Mouse (Mus musculus) T-helper 2 cell (primary cell): ENCODE measurements around the gene Agpat3.

Source experiments
- in situ Hi-C: fragments of 300-600 bp; cut with MboI, MseI; formaldehyde crosslinking; loops from one replicate; pipeline ENCODE4 v1.15.1; 2025; ENCODE audit warnings: high pct_unique_total_duplicates

The Agpat3 gene

DNA sequence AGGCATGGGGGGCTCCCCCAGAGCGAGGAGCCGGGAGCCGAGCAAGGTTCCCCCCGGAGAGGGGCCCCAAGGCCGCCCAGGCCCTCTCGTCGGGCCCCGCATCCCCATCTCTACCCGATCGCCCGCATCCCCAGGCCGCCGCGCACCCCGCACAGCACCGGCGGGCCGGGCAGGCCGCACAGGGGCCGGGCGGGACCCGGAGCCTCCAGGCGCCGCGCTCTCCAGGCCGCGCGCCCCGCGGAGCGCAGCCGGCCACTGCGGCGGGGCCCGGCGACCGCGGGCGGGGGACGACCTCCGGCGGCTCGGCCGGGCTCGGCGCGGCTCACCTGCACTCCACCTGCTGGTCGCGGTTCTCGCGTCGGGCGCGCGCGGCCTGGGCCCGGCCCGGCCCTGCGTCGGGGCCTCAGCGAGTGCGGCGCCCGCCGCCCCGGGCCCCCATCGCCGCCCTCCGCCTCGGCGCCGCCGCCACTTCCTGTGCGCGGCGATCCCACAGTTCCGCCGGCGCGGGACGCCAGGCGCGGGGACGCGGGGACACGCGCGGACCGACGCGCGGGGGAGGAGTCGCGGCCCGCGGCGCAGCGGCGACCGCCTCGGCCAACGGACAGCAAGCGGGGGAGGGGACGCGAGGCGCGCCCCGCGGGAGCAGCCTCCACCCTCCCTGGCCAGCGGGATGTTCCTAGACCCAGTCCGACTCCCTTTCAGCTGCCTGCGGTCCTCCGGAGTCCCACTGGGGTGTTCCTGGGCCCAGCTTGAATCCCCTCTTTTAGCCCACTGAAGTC, at the start of gene Agpat3:
Gene Agpat3 (minus strand): TSS at position 603 of the 779 bp plus-strand sequence.
- in situ Hi-C loops, result no loop called here

DNA sequence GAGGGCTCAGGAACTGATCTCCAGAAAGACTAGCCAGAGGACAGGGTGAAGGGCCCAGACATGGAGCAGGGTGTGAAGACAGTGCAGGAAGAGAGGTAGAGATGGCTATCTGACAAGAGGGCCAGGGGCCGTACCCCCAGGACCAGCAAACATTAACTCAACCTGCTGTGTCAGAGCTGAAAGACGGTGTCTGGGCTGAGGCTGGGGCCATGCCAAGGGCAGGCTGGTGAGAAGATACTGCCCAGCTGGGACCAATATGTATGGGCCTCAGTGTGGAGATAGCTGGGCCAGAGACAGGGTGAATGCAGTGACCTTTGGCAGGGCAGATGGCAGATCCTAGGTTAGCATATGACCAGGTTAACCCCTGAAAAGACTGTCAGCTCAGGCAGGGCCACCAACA, 48.8 kb upstream of the Agpat3 start:
- in situ Hi-C loops, result loop anchor here (25.0 kb wide), 1 partner anchor 389 kb away; the partner anchor contains the start of gene Pfkl

DNA sequence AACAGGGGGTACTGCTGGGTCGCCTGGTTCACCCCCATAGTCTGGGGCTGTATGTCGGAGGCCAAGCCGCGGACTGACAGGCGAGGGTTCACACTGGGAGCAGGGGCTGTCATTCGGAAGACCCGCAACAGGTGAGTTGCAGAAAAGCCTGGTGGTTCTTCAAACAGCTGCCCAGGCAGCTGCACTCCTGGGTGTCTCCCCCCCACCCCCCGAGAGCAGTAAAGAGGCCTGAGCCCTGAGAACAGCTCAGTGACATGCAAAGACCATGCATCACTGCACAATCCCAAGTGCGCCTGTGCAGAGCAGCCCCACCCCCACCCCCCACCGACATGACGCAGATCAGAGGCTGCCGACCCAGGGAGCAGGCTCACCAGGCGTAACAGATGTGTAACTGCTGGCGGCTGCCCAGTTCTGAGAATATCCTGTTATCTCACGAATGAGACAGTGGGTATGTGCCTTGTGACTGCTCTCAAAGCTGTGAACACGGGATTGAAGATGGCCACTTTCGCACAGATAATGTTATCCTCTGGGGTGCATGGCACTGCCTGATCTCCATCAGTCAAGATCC, 46.9 kb upstream of the Agpat3 start:
- in situ Hi-C loops, result no loop called here

DNA sequence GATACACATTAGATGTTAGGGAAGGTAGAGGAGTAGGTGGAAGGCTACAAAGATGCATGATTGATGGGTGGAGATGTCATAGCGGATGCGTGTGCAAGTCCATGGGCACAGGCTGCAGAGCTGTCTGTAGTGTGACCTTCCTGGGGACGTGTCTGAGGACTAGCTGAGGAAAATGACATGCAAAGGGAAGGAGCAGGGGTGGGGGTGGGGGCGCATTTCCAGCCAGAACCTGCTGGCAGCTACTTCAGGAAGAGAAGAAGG, 44.3 kb upstream of the Agpat3 start:
- in situ Hi-C loops, result no loop called here

DNA sequence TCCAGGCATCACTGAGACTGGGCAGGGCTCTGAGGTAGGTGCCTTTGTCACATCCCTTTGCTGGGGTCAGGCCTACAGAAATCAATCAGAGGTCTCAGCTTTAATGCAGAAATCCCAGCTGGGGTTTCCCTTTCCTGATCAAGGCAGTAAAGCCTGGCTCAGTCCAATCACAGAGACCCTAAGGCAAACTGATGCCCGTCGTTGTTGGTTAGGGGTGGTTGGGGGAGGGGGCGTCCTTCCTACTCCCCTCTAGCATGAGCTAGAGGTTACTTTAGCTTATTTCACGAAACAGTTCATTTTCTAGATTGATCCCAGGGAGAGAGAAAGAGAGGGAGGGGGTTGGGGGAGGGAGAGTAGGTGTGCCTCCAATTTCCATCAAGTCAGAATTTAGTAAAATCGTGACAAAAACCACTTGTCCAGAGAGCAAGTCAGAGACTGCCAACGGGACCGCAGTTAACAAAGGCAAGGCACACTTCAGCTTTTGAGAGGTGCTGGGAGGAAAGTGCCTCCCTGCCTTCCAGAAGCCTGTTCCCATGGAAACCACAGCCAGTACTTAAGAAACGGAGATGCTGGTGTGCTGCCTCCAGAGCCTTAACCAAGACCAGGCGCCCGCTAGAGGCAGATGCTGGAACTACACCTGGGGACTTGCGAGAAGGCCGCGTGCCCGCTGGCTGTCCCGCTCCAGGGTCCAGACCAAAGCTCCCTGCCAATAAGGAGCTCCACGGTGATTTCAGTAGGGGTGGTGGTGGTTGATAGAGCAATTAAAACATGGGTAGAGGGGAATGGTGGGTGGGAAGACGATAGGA, 43.7 kb upstream of the Agpat3 start:
- in situ Hi-C loops, result no loop called here

DNA sequence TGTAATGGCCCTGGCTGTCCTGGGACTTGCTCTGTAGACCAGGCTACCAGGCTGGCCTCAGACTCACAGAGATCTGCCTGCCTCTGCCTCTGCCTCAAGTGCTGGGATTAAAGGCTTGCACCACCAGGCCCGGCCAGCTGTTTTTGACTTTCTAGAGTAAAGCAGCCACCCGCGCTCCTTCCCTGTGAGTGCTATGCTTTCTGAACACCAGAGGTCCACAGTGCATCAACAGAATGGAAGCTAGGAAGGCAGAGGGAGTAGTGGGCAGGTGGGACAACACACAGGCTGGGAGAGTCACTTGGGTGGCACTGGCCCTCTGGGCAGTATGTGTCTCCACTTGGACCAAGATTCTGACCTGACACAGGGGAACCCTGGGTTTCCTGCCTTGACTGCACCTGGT, 43.1 kb upstream of the Agpat3 start:
- in situ Hi-C loops, result no loop called here

DNA sequence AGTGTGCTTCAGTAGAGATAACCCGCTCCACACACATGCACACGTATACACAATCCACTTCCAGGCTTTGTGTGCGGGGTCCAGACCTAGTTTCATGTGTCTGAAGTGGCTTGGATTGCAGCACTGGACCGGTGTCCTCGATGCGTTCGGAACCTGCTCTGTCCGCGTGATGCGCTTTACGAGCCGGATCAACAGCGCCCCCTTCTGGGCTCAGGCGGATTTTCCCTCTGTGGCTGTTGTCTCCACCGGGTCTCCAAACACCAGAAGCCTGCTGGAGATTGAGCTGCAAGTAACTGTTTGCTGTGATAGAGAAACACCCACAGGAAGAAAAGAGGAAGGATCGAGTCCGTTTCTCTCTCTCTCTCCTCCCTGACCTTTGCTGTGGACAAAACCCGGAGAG, 39.8 kb upstream of the Agpat3 start:
- in situ Hi-C loops, result no loop called here

DNA sequence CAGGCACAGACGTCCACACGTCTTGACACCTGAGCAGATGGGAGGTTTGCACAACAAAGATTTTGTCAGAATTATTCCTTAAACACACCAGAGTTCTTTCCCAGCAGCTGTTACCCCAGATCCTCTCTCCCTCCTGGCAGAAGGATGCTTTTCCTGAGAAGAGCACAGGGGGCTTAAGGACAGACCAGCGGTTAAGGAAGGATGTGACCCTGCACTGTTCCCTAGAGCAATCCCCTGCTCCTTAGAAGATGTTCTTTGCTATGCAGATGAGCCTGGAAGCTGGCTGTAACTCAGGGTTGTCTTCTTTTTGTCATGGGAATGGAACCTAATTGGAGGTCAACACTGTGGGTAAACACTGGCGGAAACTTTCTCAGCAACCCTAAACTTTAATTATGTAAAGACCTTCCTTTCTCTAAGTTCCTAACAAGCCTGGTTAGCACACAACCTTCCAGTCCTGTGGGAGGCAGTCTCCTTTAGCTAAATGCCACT, 38.7 kb upstream of the Agpat3 start:
- in situ Hi-C loops, result no loop called here

DNA sequence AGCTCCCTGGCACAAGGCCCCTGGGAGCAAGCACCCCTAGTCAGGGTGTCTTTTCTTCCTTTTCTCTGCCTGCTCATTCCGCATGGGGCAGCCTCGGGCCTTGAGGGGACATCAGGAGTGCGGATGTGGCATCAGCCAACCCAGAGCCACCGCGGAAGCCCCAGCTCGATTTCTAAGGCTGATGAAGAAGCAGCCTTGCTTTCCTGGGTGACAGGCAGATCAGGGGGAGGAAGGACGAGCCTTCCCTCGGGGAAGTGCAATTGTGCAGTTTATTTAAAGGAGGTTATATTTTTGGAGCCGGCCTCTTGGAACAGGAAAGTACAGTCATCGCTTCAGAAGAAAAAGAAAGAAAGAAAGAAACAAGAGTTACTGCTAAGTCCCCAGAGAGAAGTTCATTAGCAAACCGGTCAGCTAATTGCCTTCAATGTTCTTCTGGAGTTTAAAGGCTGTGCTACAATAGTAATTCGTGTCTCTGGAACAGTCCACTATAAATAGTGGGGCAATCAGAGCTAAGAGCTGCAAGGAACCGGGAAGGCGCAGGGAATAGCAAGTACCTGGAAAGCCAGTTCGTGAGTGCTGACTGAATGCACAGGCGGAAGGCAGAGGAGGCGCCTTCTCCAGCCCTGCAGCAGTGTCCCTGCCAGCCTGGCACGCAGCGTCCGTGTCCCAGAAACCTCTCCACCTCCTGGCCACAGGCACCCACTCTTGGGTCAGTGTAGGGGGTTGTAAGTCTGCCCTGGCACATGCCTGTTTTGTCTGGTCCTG, 36.1 kb upstream of the Agpat3 start:
- in situ Hi-C loops, result loop anchor here (5.0 kb wide), 1 partner anchor 106 kb away; no protein-coding TSS in a partner anchor

DNA sequence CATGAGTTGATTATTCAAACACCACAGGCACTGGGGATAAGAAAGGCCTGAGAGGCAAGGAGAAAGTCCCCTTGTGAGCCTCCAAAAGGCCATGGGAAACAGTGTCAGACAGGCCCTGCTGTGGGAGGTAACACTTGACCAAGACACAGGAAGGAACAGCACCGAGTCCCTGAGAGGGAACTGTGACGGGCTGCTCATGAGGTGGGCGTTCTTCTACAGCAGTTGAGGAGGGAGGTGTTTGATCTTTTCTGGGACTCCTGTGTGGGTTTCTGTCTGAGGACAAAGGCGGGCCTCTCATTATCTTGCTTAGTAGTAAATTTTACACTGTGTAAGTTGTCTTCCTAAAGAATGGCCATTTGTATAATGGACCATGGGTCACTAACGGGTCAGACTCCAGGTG, 33.2 kb upstream of the Agpat3 start:
- in situ Hi-C loops, result loop anchor here (5.0 kb wide), 1 partner anchor 103 kb away; no protein-coding TSS in a partner anchor

DNA sequence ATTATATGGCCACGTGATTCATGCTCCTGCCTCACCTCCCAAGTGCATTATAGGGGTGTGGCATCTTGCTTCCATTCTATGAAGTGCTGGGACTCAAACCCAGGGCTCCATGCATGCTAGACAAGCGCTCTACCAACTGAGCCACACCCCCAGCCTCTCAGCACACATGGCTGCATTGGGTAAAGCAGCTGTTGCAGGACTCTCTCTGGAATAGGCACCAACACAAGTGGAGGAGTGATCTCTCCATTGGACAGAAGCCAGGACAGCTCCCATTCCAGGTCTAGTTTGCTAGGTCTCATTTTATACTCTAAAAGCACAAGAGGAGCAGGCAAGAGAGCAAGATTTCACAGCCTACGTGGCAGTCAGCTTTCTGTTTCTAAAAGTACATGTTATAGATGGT, 31.3 kb upstream of the Agpat3 start:
- in situ Hi-C loops, result no loop called here

DNA sequence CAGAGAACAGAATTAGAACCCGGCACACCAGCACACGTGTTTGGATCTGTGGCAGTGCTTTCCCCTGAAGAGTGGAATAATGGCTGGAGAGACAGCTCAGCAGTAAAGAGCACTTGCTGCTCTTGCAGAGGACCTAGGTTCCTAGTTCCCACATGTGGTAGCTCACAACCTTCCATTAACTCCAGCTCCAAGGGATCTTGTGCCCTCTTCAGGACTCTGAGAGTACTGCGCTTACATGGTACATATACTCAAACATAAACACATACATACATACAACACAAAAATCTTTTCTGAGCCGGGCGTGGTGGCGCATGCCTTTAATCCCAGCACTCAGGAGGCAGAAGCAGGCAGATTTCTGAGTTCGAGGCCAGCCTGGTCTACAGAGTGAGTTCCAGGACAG, 26.2 kb upstream of the Agpat3 start:
- in situ Hi-C loops, result no loop called here

DNA sequence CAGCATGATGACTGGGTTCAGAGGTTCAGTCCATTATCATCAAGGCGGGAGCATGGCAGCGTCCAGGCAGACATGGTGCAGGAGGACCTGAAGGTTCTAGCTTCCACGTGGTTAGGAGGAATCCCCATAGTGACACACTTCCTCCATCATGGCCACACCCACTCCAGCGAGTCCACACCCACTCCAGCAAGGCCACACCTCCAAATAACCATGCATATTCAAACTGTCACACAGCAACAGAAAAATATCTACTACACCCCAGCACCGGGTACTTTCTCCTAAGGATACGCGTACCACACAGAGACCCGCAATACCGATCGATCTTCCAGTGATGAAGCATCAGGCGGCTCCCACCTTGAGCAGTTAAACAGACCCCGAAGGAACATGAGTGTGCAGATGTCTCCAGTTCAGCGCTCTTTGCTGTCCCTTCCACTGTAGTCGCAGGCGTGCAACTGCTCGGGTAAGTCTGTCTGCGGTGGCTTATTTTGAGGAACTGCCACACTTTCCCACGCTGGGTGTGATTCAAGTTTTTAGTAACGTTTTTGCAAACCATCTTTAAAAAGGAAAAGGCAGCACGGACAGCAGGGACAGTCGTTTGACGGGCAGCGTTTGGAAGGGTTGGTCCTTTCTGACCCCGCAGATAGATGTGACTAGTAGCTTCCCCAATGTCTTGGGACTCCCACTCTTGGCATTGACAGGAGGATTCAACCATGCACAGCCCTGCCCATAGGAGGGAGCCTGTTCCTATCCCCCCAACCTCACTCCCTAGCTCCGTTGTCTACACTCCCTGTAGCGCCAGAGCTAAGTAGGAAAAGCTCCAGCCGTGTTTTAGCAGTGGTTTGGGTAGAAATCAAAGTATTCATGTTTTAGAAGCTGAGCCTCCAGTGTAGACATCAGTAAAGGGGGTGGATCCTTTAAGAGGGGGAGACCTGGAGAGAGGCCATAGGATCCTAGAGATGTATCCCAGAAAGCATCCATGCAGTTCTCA, 20.7 kb upstream of the Agpat3 start:
- in situ Hi-C loops, result no loop called here

DNA sequence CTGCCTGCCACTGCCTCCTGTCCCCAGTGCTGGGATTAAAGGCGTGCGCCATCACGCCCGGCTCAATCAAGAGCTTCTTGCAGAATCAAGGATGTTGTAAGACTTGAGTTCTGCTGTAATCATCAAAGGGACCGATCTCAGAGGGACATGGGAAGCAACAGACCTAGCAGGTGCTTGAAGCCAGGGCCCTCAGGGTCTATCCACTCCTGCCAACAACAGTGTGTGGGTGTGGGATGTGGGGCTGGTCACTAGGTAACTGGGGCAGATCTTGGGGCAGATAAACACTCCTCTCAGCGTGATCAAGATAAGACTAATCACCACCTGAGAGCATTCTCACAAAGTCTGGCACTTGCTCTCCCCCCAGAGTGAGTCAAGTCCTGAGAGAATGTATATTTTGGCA, 19.5 kb upstream of the Agpat3 start:
- in situ Hi-C loops, result no loop called here

DNA sequence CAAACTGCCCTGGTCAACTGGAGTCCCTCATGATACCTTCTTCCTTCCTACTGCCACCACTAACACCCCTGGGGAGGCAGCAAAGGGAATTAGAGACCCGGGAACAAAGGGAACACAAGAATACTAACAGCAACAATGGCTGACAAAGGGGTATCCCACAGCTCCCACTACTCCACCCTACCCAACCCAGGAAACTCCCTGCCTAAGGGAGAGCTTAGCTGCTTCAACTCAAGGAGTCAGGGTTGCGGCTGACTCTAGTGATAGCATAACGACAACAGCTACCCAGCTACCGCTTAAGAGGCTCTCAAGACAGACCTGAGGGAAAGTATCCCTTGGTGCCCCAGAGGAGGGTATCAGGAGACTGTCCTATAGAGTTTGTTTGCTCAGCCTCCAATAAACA, 15.3 kb upstream of the Agpat3 start:
- in situ Hi-C loops, result no loop called here

DNA sequence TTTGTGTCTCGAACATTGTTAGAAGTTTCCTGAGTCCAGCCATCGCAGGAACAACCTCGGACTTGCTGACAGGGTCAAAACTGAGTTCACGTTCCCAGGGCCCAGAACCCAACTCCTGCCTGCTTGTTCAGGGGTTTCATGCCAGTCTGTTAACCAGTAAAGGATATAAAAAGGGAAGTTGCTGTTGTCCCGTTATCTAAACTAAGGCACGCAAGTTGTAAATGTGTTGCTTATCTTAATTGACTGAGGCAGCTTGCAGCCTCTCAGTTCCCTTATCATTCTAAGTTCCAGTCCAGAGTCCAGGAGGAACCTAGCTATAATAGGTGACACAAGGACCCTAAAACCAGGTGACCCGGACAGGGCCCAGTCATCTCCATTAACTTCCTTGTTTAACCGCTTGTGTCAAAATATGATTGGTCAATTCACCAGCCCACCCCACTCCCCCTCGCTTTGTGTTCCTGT, 14.6 kb upstream of the Agpat3 start:
- in situ Hi-C loops, result no loop called here

DNA sequence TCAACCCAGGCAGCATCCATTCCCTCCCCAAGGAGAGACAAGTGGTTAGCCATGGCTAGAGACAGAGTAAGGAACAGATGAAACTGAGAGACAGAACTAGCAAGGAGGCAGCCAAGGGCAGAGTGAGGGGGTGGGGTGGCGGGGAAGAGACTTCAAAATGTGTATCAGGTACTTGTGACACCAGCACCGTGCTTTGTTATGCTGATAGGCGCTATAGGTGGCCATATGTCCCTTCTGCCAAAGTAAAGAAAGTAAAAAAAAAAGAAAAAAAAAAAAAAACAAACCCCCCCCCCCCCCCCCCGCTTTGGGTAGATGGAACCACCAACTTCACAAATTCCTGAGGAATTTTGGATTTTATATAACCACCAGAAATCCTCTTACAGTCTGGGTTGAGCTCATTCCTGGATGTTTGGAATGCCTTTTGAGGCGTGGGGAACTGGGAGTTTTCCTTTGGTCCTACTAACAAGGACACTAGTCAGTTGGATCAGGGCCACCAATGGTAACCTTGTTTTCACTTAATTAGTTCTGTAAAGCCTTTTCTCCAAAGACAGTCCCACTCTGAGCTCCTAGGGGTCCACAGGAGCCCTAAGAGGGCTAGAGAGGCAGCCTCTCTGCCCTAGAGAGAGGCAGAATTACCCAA, 14.0 kb upstream of the Agpat3 start:
- in situ Hi-C loops, result no loop called here

DNA sequence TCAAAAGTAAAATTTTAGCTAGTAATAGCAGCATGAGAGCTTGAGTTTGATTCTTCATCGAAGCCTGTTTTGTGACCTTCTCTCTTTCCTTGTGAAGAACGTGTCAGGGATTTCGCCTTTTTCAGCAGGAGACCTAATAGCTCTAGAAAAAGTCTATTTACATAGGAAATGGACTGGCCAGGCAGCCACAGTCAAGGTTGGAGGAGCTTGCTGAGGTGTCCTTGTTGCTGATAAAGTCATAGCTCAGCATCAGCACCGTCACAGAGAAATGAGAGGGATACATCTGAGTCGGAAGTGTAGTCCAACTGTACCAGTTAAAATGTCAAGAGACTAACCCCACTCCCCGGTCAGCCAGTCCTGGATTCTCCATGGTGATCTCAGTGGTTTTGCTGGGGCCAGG, 13.3 kb upstream of the Agpat3 start:
- in situ Hi-C loops, result no loop called here

DNA sequence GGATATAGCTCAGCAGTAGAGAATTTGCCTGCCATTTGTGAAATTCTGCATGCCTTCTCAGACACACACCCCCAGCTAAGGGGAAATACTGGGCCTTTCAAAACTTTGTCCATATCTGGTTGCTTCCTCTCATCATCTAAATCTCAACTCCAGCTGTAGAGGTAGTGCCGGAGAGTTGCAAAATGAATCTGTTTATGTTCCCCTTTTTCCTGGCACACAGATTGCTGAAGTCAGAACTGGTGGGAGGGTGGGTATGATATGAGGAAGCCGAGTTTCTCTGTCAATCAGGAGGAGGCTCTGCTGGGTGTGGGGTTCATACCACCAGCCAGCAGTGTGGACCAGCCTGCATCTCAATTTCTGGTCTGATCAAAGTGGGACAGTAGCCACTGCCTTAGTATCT, 11.8 kb upstream of the Agpat3 start:
- in situ Hi-C loops, result no loop called here

DNA sequence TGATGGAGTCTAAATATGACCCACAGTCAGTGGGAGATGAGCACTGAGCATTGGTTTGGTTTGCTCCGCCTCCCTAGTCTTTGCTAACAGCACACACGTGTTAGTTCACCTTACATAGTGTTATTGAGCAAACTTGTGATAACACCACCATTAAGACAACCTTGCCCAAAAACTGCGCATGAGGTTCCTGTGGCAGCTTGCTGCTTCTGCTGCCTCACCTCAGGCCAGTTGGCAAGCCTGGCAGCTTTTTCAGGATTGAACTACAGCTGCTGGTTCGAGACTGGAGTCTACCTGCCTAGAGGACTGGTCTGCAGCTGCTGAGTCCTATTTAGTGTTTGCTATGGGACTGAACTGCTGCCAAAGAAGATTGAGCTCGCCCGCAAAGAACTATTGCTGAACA, 11.1 kb upstream of the Agpat3 start:
- in situ Hi-C loops, result no loop called here
